Mouse (Mus musculus) neural tube, embryonic 13.5 days (tissue): ENCODE measurements around the gene Lactb. TPM values are rescaled to one million over a fixed set of nuclear protein-coding genes. Genes with fewer than 3 reads are reported as not detected.

ENCODE experiments used
- ATAC-seq: fragments of 200-750 bp; cut with Nextera tagmentation; 2 replicates; pipeline ENCODE4 v1.8.0; 2017; ENCODE audit warnings: low read depth, mild to moderate bottlenecking, moderate TSS enrichment, moderate library complexity
- H3K27ac ChIP-seq: fragments of 300-500 bp; sonication (generic); replicated peaks from 2 replicates; pipeline ENCODE4 v1.5.1; 2015; ENCODE audit warnings: moderate library complexity, mild to moderate bottlenecking, inconsistent platforms
- H3K27me3 ChIP-seq: fragments of 300-500 bp; sonication (generic); 2 replicates; pipeline ENCODE4 v1.6.1; 2015; ENCODE audit warnings: mild to moderate bottlenecking, inconsistent platforms
- H3K36me3 ChIP-seq: fragments of 300-500 bp; sonication (generic); 2 replicates; pipeline ENCODE4 v1.6.1; 2015; ENCODE audit warnings: mild to moderate bottlenecking, inconsistent platforms
- H3K4me1 ChIP-seq: fragments of 300-500 bp; sonication (generic); replicated peaks from 2 replicates; pipeline ENCODE4 v1.6.1; 2015; ENCODE audit warnings: inconsistent platforms
- H3K4me2 ChIP-seq: fragments of 300-500 bp; sonication (generic); 2 replicates; pipeline ENCODE4 v1.6.1; 2015; ENCODE audit warnings: inconsistent platforms, mild to moderate bottlenecking, moderate library complexity
- H3K4me3 ChIP-seq: fragments of 300-500 bp; sonication (generic); 2 replicates; pipeline ENCODE4 v1.5.1; 2015; ENCODE audit warnings: mild to moderate bottlenecking, inconsistent platforms
- H3K9ac ChIP-seq: fragments of 300-500 bp; sonication (generic); 2 replicates; pipeline ENCODE4 v1.6.1; 2015; ENCODE audit warnings: moderate library complexity, mild to moderate bottlenecking, inconsistent platforms
- H3K9me3 ChIP-seq: fragments of 300-500 bp; sonication (generic); 2 replicates; pipeline ENCODE4 v1.6.1; 2016; ENCODE audit warnings: inconsistent platforms
- WGBS: fragments of 180-500 bp; shearing (Covaris S2); methylation state at CpG from one replicate; pipeline ENCODE4 v1.1.7; 2015; 5-methylcytosine and 5-hydroxymethylcytosine counted together
- polyA plus RNA-seq: library from polyadenylated mRNA; unstranded; fragments of >200 nt; fragmentation: Nextera tagmentation; extraction: Ambion mirVana; gene quantifications from 2 replicates; pipeline ENCODE4 v1.2.1, GENCODE M21; 2015

Lactb gene
- polyA plus RNA-seq, 1 experiment from 2014 or later = 11.4 TPM

DNA sequence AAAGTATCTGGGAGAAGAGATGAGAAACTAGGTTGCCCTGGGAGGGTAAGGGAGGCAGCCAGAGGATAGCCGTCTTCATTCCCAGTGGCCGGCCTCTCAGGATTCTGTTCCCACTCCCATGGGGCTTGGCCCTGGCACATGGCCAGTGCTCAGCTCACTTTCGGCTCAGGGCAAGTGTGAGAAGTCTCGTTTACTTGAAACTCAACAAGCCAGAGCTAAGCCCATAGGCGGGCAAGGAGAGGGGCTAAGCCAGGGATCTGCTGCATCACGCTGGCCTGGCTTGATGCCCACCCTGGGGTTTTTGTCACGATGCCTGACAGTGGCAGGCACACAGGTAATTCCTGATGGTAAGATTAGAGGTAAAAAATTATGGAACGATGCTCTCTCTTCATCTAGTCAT lies 37.8 kb downstream of the Lactb start:
- Histone ChIP-seq H3K27ac (no peak overlapping the region), H3K4me2 (no peak overlapping the region), H3K4me3 (no peak overlapping the region), H3K9ac (no peak overlapping the region), H3K4me1 (peaks cover 28% of the 10 kb centered on the region), H3K27me3 (no peaks in the 10 kb centered on the region), H3K36me3 (no peaks in the 10 kb centered on the region), H3K9me3 (no peaks in the 10 kb centered on the region)
- ATAC-seq = no peak
- WGBS = 65% methylated on average over 8 of the region's 8 CpGs

DNA sequence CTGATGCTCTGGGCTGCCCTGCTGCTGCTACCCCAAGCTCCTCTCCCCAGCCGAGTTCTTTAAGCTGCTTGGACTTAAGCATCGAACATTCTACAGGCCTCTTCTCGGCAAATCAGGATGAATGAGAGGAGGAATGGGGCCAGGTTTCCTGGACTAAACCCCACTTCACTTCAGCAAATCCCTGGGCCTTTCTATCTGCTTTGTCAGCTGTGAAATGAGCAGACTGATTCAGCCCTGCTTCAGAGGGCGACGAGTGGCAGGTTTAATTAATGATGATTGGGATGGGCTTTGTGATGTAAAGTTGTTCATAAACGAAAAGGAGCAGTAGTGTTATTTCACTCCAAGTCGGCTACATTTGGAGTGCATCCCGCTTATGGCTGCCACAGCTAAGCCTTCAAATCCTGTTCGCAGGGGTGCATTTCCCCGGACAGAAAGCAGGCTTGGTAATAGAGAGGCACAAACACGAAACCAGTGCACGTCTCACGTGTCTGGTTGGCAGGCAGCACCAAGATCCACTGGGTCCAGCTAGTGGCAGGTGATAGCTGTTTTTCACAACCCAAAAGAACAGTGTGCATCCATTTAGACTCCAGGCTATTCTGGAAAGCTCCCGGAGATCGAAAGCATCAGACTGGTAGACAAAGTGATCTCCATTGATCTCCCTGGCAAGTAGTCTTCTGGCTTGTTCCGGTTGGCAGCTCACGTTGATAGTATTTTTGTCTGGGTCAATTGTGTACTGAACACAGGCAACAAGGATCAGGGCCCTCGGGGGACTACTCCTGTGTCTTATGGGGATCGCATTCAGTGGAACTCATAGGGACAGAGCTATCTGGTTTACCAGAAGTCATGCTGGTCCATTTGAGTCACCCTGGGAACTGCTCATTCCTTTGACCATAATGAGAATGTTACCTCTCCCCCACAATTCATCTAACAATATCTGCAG lies 41.1 kb downstream of the Lactb start:
- H3K36me3 ChIP-seq = no peaks in the 10 kb centered on the region
- 0 out of 2 replicates have a peak overlapping the region, but pooled peaks have one; percentile 28 for H3K9ac ChIP-seq
- H3K4me1 ChIP-seq = peaks cover 28% of the 10 kb centered on the region
- peak overlapping the region; percentile 21; the same call in 1 of the 2 replicates for H3K4me2 ChIP-seq
- 33% methylated on average over 19 of the region's 19 CpGs for WGBS
- H3K4me3 ChIP-seq = no peak overlapping the region
- H3K27me3 ChIP-seq = no peaks in the 10 kb centered on the region
- no peaks in the 10 kb centered on the region for H3K9me3 ChIP-seq
- ATAC-seq = peak; percentile 76
- H3K27ac ChIP-seq = peak overlapping the region; percentile 79

DNA sequence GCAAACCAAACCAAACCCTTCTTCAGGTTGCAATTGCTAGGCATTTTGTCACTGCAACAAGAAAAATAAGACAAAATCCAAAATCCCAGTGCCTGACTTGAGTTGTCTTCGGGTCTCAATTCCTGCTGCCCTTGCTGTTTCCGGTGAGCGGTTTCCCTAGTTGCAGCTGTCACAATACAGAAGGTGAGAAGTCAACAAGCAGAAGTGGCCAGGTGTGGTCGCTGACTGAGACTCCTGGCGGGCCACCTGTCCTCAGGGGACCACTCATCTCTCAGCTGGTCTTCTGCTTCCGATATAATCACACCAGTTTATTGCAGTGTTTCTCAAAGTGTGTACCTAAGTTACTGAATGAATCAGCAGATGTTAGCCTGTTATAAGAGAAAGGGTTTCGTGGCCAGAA lies 44.9 kb downstream of the Lactb start:
- Histone ChIP-seq H3K9me3 (no peaks in the 10 kb centered on the region), H3K27me3 (no peaks in the 10 kb centered on the region), H3K36me3 (no peaks in the 10 kb centered on the region), H3K4me3 (no peak overlapping the region), H3K27ac (no peak overlapping the region), H3K4me2 (no peak overlapping the region), H3K9ac (no peak overlapping the region), H3K4me1 (peaks cover 25% of the 10 kb centered on the region)
- 71% methylated on average over 7 of the region's 7 CpGs for WGBS
- ATAC-seq = no peak

DNA sequence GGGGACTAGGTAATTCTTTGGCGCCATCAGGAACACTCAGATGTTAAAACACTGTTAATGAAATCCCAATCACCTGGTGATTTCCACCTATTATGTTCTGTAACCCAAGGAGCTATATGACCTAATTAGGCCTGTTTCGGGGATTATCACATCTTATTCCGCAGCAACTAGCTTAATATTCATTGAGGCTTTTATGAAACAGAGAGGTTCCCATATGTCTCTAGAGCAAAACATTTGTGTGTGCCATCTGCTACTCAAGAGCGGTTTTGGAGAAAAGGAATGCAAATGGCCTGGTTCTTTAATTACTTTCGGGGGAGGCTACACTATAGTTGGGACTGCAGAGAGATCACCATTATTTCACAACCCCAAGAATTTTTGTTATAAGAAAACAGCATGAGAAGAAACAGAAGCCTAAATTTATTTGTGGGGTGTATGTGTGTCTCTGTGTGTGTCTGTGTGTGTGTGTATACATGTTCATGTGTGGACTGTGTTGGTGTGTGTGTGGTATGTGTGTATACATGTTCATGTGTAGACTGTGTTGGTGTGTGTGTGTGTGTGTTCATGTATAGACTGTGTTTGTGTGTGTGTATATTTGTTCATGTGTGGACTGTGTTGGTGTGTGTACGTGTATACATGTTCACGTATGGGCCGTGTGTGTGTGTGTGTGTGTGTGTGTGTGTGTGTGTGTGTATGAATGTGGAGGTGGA lies 47.4 kb downstream of the Lactb start:
- Histone ChIP-seq H3K9ac (no peak overlapping the region), H3K27ac (peak overlapping the region; percentile 33; the same call in 1 of the 2 replicates), H3K4me2 (no peak overlapping the region), H3K4me3 (no peak overlapping the region), H3K36me3 (no peaks in the 10 kb centered on the region), H3K9me3 (no peaks in the 10 kb centered on the region), H3K27me3 (no peaks in the 10 kb centered on the region), H3K4me1 (0 out of 2 replicates have a peak, but pooled peaks cover 4% of the 10 kb centered on the region)
- 59% methylated on average over 8 of the region's 8 CpGs for WGBS
- peak; percentile 40; the same call in 1 of the 2 replicates for ATAC-seq

DNA sequence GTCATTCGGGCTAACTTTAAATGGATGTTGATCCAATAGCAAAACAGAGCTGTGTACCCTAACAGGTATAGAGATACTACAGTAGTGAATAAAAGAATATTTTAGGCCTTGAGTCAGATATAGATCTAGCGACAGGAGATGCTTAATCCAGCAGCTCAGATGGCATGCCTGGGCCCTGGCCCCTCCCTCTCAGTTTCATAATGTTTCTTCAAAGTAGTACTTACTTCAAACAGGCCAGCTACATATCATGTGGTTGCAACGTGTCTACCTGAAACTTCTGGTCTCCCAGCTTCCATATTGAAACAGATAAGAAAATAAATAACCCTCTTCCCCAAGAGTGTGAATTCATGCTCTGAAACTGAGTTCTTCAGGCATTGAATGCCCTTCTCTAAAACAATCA lies 49.4 kb downstream of the Lactb start:
- ATAC-seq = no peak
- no peak overlapping the region for H3K27ac ChIP-seq
- no peak overlapping the region for H3K4me3 ChIP-seq
- no peaks in the 10 kb centered on the region for H3K36me3 ChIP-seq
- no peaks in the 10 kb centered on the region for H3K27me3 ChIP-seq
- peaks cover 5% of the 10 kb centered on the region; the same call in 1 of the 2 replicates for H3K4me1 ChIP-seq
- H3K4me2 ChIP-seq = no peak overlapping the region
- 88% methylated on average over 3 of the region's 3 CpGs for WGBS
- no peaks in the 10 kb centered on the region for H3K9me3 ChIP-seq
- no peak overlapping the region for H3K9ac ChIP-seq

DNA sequence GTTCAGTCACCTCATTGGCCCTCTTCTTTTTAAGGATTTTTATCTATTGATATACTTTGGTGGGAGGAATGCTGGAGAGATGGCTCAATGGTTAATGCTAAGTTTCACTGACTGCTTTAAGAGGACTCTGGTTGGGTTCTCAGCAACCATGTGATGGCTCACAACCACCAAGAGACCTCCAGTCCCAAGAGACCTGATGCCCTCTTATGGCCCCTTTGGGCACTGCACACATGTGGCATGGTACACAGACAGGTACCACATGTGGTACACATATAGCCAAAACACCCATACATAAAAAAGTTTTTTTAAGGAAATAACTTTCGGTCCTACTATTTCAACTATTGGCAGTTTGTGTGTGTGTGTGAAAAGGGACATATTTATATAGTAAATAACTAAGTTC lies 53.2 kb downstream of the Lactb start:
- no peaks in the 10 kb centered on the region for H3K27me3 ChIP-seq
- 97% methylated on average over 1 of the region's 1 CpGs for WGBS
- no peaks in the 10 kb centered on the region for H3K9me3 ChIP-seq
- H3K4me2 ChIP-seq = no peak overlapping the region
- H3K27ac ChIP-seq = no peak overlapping the region
- H3K9ac ChIP-seq = no peak overlapping the region
- H3K36me3 ChIP-seq = no peaks in the 10 kb centered on the region
- H3K4me1 ChIP-seq = peaks cover 27% of the 10 kb centered on the region
- no peak overlapping the region for H3K4me3 ChIP-seq
- no peak for ATAC-seq

DNA sequence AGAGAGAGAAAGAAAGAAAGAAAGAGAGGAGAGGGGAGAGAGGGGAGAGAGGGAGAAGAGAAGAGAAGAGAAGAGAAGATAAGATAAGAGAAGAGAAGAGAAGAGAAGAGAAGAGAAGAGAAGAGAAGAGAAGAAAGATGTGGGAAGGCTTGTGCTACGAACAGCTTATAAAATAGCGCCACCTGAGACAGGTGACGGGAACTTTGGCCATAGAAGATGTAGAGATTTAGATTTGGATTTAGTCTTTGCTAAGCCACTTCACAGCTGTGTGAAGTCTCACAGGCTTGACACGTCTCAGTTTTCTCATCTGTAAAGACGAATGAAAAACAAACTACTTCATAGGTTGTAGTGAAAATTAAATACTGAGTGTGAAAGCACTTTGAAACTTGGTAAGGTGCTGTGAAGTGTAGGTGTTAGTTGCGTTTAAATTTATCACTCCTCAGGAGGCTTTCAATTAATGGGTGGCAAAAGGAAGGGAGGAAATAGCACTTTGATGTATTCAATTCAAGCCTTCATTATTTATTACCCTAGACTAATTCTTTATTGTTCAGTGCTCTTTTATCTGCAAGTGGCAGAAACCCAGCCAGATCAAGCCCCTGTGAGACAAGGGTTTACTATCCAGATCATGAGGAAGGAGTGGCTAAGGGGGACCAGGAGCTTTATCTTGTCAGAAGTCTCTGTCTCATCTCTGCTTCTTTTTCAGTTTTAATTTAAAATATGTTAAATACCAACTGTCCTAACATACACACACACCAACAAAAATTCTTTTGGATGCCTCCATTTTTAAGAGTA lies 54.6 kb downstream of the Lactb start:
- Histone ChIP-seq H3K9ac (peak overlapping the region; percentile 71; the same call in 1 of the 2 replicates), H3K9me3 (no peaks in the 10 kb centered on the region), H3K36me3 (0 out of 2 replicates have a peak, but pooled peaks cover 3% of the 10 kb centered on the region), H3K4me1 (peaks cover 37% of the 10 kb centered on the region), H3K4me2 (peak overlapping the region; percentile 87), H3K4me3 (peak overlapping the region; percentile 93), H3K27ac (no peak overlapping the region), H3K27me3 (no peaks in the 10 kb centered on the region)
- no peak for ATAC-seq
- 1% methylated on average over 6 of the region's 6 CpGs for WGBS

DNA sequence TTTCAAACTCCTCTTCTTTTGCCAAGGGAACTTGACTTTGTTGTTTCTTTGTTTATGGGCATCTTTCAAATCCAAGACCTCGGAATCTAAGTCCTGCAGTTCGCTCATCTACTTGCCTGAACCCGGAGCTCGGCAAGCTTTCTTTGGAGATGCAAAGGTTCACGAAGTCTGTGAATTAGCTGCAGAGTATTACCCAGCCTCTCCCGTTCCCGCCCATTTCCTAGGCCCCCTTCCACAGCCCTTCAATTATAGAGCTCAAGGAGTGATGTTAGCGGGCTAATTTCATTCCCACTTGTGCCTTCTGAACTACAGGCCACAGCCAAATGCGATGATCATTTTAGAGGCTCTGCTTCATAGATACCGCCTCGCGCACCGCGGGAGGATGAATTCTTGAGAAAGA lies 55.3 kb downstream of the Lactb start:
- Histone ChIP-seq H3K27ac (peak overlapping the region; percentile 81), H3K27me3 (no peaks in the 10 kb centered on the region)
- peak; percentile 57 for ATAC-seq

DNA sequence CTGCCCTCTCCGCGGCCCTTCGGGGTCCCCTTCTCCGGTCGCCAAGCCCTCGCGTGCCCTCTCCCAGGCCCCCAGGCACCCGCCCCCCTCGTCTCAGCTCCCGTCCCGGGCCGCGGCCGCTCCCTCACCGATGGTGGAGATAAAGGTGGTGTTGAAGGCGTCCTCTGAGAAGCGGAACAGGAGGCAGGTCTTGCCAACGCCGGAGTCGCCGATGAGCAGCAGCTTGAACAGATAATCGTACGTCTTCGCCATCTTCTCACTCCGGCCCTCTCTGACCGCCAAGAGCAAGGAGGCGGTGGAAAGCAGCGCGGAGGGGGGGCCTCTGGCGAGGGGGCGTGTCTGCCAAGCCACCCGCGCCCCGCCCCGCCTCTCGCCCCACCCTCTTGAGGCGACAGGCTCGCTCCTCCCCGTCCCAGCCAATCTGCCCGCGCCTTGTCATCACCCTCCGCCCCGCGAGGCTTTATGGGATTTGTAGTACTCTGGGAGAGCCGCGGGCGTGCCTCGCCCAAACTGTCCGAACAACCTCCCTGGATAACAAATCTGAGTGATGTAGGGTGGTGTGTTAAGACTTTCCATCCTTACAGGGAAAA lies 55.8 kb downstream of the Lactb start, which contains the start of gene Rab8b:
Rab8b (minus strand) TSS at position 306 of the 590 bp plus-strand sequence.
- H3K27ac ChIP-seq = peak within 1 kb of the TSS; percentile 94
- H3K36me3 ChIP-seq = 0 out of 2 replicates have a peak, but pooled peaks cover 3% of the 10 kb centered on the region
- H3K9ac ChIP-seq = peak within 1 kb of the TSS; percentile 97
- ATAC-seq = peak; percentile 99
- H3K4me1 ChIP-seq = peaks cover 44% of the 10 kb centered on the region
- H3K27me3 ChIP-seq = no peaks in the 10 kb centered on the region
- H3K4me2 ChIP-seq = peak within 1 kb of the TSS; percentile 87
- H3K4me3 ChIP-seq = peak within 1 kb of the TSS; percentile 93
- WGBS = under 1% methylated on average over 47 of the region's 49 CpGs
- no peaks in the 10 kb centered on the region for H3K9me3 ChIP-seq

More for the DNA sequence above, 55.3 kb downstream of the Lactb start:
- WGBS = 2% methylated on average over 14 of the region's 14 CpGs
- Histone ChIP-seq H3K9me3 (no peaks in the 10 kb centered on the region), H3K4me3 (peak overlapping the region; percentile 93), H3K4me1 (peaks cover 43% of the 10 kb centered on the region), H3K9ac (peak overlapping the region; percentile 71), H3K36me3 (0 out of 2 replicates have a peak, but pooled peaks cover 3% of the 10 kb centered on the region), H3K4me2 (peak overlapping the region; percentile 87)

DNA sequence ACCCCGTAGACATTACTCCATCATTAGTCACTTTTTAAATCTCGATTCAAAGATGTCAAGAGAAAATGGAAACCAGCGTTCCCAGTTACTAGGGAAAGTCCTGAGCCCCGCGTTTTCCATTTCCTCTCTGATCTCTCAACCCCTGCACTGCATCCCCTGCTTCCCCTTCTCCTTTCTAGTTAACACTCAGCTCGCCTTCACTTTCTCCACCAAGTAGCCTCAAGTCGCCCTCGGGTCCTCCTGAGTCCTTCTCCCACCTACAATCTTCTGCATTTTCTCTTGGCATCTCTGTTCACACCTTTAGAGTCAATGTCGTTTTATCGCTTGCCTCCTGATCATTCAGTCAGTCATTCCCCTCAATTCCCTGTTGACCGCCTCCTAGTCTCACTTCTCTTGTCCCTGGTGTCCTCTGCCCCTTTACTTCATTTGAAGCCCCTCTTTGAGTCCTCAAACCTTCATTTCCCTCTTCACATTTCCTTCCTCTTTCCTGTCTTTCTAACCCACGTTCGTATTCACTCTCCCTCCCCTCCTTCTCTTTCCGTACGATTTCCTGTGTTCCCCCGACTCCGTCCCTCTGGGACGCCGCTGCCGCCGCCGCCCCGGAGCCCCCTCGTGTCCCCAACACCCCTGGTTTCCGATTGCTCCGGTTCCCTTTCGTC lies 56.5 kb downstream of the Lactb start:
- peak overlapping the region; percentile 93 for H3K4me3 ChIP-seq
- no peak for ATAC-seq
- peak overlapping the region; percentile 97 for H3K9ac ChIP-seq
- H3K27ac ChIP-seq = peak overlapping the region; percentile 94
- peaks cover 49% of the 10 kb centered on the region for H3K4me1 ChIP-seq
- H3K27me3 ChIP-seq = no peaks in the 10 kb centered on the region
- WGBS = 4% methylated on average over 27 of the region's 27 CpGs
- H3K4me2 ChIP-seq = peak overlapping the region; percentile 87
- 0 out of 2 replicates have a peak, but pooled peaks cover 3% of the 10 kb centered on the region for H3K36me3 ChIP-seq
- no peaks in the 10 kb centered on the region for H3K9me3 ChIP-seq

DNA sequence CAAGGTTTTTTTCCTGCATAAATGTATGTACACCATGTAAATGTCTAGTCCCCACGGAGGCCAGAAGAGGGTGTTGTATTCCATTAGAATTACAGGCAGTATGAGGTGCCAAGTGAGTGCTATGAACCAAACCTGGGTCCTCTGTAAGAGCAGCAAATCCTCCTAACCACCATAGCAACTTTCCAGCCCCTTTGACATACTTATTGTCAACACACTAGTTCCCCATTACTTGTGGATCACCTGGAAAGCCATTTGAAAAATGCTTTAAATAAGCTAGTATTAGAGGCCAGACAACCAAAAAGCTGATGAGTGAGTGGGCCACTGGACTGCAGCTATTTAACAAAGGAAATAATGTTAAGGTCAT lies 57.4 kb downstream of the Lactb start:
- peaks cover 54% of the 10 kb centered on the region for H3K4me1 ChIP-seq
- 0 out of 2 replicates have a peak, but pooled peaks cover 3% of the 10 kb centered on the region for H3K36me3 ChIP-seq
- H3K4me2 ChIP-seq = peak overlapping the region; percentile 87
- H3K27me3 ChIP-seq = no peaks in the 10 kb centered on the region
- H3K9ac ChIP-seq = no peak overlapping the region
- WGBS = 78% methylated on average over 1 of the region's 1 CpGs
- ATAC-seq = no peak
- no peak overlapping the region for H3K27ac ChIP-seq
- H3K4me3 ChIP-seq = peak overlapping the region; percentile 93
- H3K9me3 ChIP-seq = no peaks in the 10 kb centered on the region
